Mouse (Mus musculus) kidney, postnatal 4 days (tissue): ENCODE results near the gene 4921517D22Rik.
A peak's percentile ranks its signal among the peaks of the same experiment; 100 is the strongest.
"Not testable (repeated sequence)": the region's sequence is repeated elsewhere in the genome, so short reads cannot be mapped to it uniquely, and the experiment has no call there.

ENCODE experiments used
- DNase-seq, 2 experiments: peaks; one replicate each; pipeline ENCODE4 v3.0.0; 2021; ENCODE audit warnings: mixed read lengths in 2 of 2

4921517D22Rik gene

DNA sequence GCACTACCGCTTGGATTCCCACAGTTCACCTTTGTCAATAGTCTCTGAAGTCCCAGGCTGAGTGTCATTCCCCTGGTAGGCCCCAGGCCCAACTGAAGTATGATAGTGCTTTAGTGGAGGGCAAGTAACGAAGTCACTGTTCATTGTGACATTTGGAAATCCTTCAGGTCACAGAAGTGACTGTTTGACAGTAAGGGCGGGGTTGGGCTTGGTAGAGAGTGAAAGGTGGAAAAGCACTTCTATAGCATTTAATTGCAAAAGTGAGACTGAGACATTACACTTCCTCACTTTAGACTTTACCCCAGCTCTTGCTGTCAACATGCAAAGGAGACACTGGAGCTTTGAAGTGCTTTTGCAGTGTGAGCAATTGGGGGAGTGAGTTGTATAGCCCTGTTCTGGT, at the start of gene 4921517D22Rik:
Gene 4921517D22Rik (minus strand): TSS at position 101 of the 400 bp plus-strand sequence.
- no peak for DNase-seq

GRCm38 (mm10) chr13:59741697-59742096, 47.8 kb upstream of the 4921517D22Rik start:
- DNase-seq, result peak; percentile 59 to 60

- DNase-seq, result no peak
These were observed 47.2 kb upstream of the 4921517D22Rik start for GRCm38 (mm10) chr13:59741096-59741495.

- no peak for DNase-seq
These were observed 45.5 kb upstream of the 4921517D22Rik start for GRCm38 (mm10) chr13:59739397-59739796.

- no peak for DNase-seq
These were observed 44.5 kb upstream of the 4921517D22Rik start for GRCm38 (mm10) chr13:59738455-59738854.

GRCm38 (mm10) chr13:59735190-59735589, 41.3 kb upstream of the 4921517D22Rik start:
- no peak for DNase-seq

- peak in 1 of 2 experiments; percentile 16 for DNase-seq
These were observed 40.4 kb upstream of the 4921517D22Rik start for GRCm38 (mm10) chr13:59734347-59734746.

- DNase-seq, result no peak
These were observed 40.0 kb upstream of the 4921517D22Rik start for GRCm38 (mm10) chr13:59733936-59734335.

GRCm38 (mm10) chr13:59731652-59732051, 37.7 kb upstream of the 4921517D22Rik start, which contains the start of gene Spata31d1d:
TSS of gene Spata31d1d (minus strand) at chr13:59731752.
- no peak for DNase-seq

- DNase-seq, result peak; percentile 87 to 91
These were observed 34.6 kb upstream of the 4921517D22Rik start for GRCm38 (mm10) chr13:59728378-59729093.

GRCm38 (mm10) chr13:59726139-59726867, 32.4 kb upstream of the 4921517D22Rik start:
- peak in 1 of 2 experiments; percentile 22 for DNase-seq

DNA sequence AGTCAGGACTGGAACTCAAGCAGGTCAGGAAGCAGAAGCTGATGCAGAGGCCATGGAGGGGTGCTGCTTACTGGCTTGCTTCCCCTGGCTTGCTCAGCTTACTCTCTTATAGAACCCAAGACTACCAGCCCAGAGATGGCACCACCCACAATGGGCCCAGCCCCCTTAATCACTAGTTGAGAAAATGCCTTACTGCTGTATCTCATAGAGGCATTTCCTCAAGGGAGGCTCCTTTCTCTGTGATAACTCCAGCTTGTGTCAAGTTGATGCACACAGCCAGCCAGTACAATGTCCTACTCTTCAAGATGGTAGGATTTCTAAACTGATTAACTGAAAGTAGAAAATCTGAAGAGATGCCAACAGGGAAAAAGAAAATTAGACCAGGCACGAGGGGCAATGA, 28.2 kb upstream of the 4921517D22Rik start:
- not testable (repeated sequence) for DNase-seq

GRCm38 (mm10) chr13:59719475-59719874, 25.6 kb upstream of the 4921517D22Rik start:
- no peak for DNase-seq

- peak in 1 of 2 experiments; percentile 31 for DNase-seq
These were observed 25.0 kb upstream of the 4921517D22Rik start for GRCm38 (mm10) chr13:59718857-59719440.

DNA sequence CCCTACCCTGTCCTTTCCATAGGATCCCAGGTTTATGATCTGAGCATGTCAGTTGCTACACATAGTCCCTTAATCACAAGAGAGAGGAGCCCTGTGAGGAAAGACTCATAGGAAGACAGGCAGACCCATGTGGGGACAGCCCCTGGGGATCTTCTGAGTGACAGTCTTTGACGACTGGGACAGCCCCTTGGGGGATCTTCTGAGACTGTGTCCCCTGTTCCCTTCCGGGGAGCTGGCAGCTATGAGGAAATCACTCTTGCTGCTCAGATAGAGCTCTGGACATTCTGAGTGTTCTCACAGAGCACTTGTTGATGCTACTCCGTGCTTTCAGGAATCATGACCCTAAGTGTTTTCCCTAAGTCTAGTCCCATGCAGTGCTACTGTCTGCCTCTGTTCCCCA, 19.8 kb upstream of the 4921517D22Rik start:
- no peak for DNase-seq

- DNase-seq, result not testable (repeated sequence)
These were observed 18.1 kb upstream of the 4921517D22Rik start, which contains the start of gene Spata31d1b for GRCm38 (mm10) chr13:59711984-59712383. TSS of gene Spata31d1b (plus strand) at chr13:59712284.

DNA sequence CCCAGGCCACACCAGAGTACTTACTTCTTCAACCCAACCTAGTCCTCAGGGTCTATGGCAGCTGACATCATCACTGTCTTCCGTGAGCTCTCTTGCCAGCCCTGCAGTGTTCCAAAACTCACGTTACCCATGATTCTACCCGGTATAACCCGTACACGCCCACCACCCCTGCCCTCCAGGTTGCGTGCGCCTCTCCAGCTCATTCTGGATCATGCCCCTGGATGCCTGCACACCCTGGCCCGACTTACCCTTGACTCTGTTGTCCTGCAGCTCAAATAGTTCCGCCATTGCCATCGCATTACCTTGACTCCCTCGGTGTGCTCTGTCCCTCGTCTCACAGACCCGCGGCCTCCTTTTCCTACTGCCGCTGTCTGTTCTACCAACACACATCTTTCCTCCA, 16.3 kb upstream of the 4921517D22Rik start, which contains the start of gene Spata31d1a:
Gene Spata31d1a (minus strand): TSS at position 101 of the 400 bp plus-strand sequence.
- no peak for DNase-seq

- peak; percentile 60 to 74 for DNase-seq
These were observed 10.7 kb upstream of the 4921517D22Rik start for GRCm38 (mm10) chr13:59704562-59704961.

DNA sequence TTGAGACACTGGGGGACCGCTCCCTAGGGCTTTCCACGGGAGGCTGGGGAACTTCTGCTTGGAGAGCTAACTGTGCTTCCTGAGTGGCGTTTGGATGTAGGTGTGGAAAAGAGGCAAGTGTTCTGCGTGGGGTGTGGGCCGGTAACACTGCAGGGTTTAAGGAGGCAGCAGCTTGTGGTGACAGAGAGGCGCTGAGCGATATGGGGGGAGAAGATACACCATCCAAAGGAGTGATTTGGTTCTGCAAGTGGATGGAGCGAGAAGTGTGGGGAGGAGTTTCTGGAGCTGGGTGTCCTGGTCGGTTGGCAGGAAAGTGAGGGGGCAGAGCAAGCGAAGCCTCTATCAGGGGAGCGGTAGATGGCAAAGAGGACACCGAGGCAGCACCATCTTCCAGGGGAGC, 9.6 kb upstream of the 4921517D22Rik start:
- no peak for DNase-seq

- DNase-seq, result not testable (repeated sequence)
These were observed 6.2 kb upstream of the 4921517D22Rik start for GRCm38 (mm10) chr13:59700137-59700536.

DNA sequence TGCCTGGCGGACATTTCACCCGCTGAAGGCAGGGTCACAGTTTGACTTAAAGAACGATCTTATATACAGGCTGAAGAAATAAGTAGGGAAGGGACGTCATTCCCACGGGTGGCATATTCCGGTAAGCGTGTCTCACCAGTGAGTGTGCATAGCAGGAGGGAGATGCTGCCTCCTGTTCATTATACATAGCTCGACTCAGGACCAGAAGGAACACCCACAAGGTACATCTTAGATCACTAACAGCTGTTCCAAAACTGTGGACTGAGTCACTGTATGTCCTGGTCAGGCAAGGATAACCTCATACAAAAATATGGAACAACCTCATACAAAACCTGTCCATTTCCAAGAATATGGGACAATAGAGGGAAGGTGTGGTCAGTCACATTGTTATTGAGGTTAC, 5.2 kb upstream of the 4921517D22Rik start:
- no peak for DNase-seq

- DNase-seq, result no peak
These were observed 1.9 kb upstream of the 4921517D22Rik start for GRCm38 (mm10) chr13:59695781-59696180.

GRCm38 (mm10) chr13:59691478-59691877, 2.4 kb downstream of the 4921517D22Rik start:
- no peak for DNase-seq
